Mouse (Mus musculus): ENCODE data around the gene Gm45062. TPM values are rescaled to one million over a fixed set of nuclear protein-coding genes. Genes with fewer than 3 reads are reported as not detected.

Gene Gm45062
- total and polyA plus RNA-seq, 3 experiments = 2.2 to 3.6 TPM; not detected in 1

DNA sequence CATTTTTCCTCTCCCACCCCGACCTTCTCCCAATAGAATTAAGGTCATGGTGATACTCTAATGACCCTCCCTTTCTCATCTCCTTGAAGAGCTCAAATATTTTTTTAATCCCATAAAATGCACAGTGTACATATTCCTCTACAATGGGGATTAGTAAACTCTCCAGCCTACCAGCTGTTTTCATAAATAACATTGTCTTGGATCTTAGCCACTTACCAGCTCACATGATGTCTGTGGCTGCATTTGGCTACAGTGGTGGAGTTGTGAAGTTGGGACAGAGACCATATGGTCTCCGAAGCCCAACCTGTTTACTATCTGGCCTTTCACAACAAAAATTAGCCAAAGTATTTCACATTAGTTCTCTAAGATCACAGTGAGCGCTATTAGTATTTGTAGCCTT lies 111.4 kb downstream of the Gm45062 start:
- Histone ChIP-seq H3K79me2 (ENCODE audit: control insufficient read depth, insufficient read depth, low read length, poor library complexity) (no peaks in the 10 kb centered on the region), H3K36me3 (ENCODE audit: control insufficient read depth in 1 of 2, insufficient read depth in 2 of 2, low read length in 2 of 2) (no peaks in the 10 kb centered on the region), H3K4me1 (ENCODE audit: control insufficient read depth in 1 of 2, insufficient read depth in 2 of 2, low read length in 2 of 2) (no peaks in the 10 kb centered on the region), H3K9ac (ENCODE audit: control insufficient read depth, low read depth, low read length, poor library complexity, severe bottlenecking) (no peak overlapping the region), H3K27me3 (ENCODE audit: control insufficient read depth in 1 of 2, insufficient read depth in 2 of 2, low read length in 2 of 2) (no peaks in the 10 kb centered on the region), H3K4me3 (ENCODE audit: control insufficient read depth in 1 of 2, insufficient read depth in 1 of 2, low read depth in 2 of 2, low read length in 2 of 2) (no peak overlapping the region), H3K27ac (ENCODE audit: control insufficient read depth, low read depth, low read length) (no peak overlapping the region), H3K9me3 (replicated peaks; ENCODE audit: insufficient read depth, low read length) (no peaks in the 10 kb centered on the region)
- no peak for DNase-seq (ENCODE audit: low read depth, low spot score)
- no peak for TF ChIP-seq MYC (IDR thresholded peaks at IDR 0.05; ENCODE audit: low read depth, low read length)
- TF ChIP-seq GATA1 (IDR thresholded peaks at IDR 0.05; ENCODE audit: low read depth, low read length) = no peak
- TF ChIP-seq USF2 (IDR thresholded peaks at IDR 0.05; ENCODE audit: borderline replicate concordance in 1 of 2, insufficient read depth in 1 of 2, low read depth in 1 of 2, low read length in 2 of 2) = no peak
- TF ChIP-seq SMC3 (IDR thresholded peaks at IDR 0.05; ENCODE audit: low read depth, low read length) = no peak
- no peak for TF ChIP-seq RAD21 (IDR thresholded peaks at IDR 0.05; ENCODE audit: low read depth, low read length)
- TF ChIP-seq NRF1 (IDR thresholded peaks at IDR 0.05; ENCODE audit: insufficient read depth, low read depth, low read length, poor library complexity, severe bottlenecking) = no peak
- TF ChIP-seq CTCF (IDR thresholded peaks at IDR 0.05 in 2 of 3, conservative IDR thresholded peaks at IDR 0.05 in 1 of 3; ENCODE audit: control insufficient read depth in 1 of 3, insufficient read depth in 1 of 3, low read depth in 2 of 3, low read length in 3 of 3, poor library complexity in 1 of 3, severe bottlenecking in 1 of 3) = no peak

DNA sequence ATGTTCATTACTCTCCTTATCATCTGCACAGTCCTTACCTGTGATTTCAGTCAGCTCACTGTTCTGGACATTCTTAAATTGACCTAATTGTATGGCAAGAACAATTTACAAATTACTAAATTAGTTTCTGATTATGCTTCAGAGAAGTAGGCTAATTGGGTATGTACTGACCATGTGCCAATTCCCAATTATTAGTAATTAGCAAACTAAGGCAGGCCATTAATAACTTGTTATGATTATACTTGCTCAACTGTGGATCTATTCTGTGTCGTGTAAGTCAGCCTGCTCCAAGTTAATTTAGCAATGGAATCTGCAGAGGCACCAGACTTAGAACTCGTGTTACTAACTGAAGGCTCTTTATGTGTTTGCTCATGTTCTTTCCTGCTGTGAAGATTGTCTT lies 113.8 kb downstream of the Gm45062 start:
- no peak for DNase-seq (ENCODE audit: low read depth, low spot score)
- Histone ChIP-seq H3K36me3 (ENCODE audit: control insufficient read depth in 1 of 2, insufficient read depth in 2 of 2, low read length in 2 of 2) (no peaks in the 10 kb centered on the region), H3K79me2 (ENCODE audit: control insufficient read depth, insufficient read depth, low read length, poor library complexity) (no peaks in the 10 kb centered on the region), H3K9me3 (replicated peaks; ENCODE audit: insufficient read depth, low read length) (no peaks in the 10 kb centered on the region), H3K27me3 (ENCODE audit: control insufficient read depth in 1 of 2, insufficient read depth in 2 of 2, low read length in 2 of 2) (no peaks in the 10 kb centered on the region), H3K4me3 (ENCODE audit: control insufficient read depth in 1 of 2, insufficient read depth in 1 of 2, low read depth in 2 of 2, low read length in 2 of 2) (no peak overlapping the region), H3K9ac (ENCODE audit: control insufficient read depth, low read depth, low read length, poor library complexity, severe bottlenecking) (no peak overlapping the region), H3K4me1 (ENCODE audit: control insufficient read depth in 1 of 2, insufficient read depth in 2 of 2, low read length in 2 of 2) (no peaks in the 10 kb centered on the region), H3K27ac (ENCODE audit: control insufficient read depth, low read depth, low read length) (no peak overlapping the region)
- TF ChIP-seq ELF1 (IDR thresholded peaks at IDR 0.05; ENCODE audit: low read depth, low read length) (no peak), ZC3H11A (IDR thresholded peaks at IDR 0.05; ENCODE audit: low read depth, low read length) (no peak), ZKSCAN1 (IDR thresholded peaks at IDR 0.05; ENCODE audit: low read depth, low read length) (no peak), CTCF (IDR thresholded peaks at IDR 0.05 in 2 of 3, conservative IDR thresholded peaks at IDR 0.05 in 1 of 3; ENCODE audit: control insufficient read depth in 1 of 3, insufficient read depth in 1 of 3, low read depth in 2 of 3, low read length in 3 of 3, poor library complexity in 1 of 3, severe bottlenecking in 1 of 3) (no peak), EP300 (IDR thresholded peaks at IDR 0.05; ENCODE audit: low read depth in 1 of 2, low read length in 2 of 2) (no peak), SIN3A (IDR thresholded peaks at IDR 0.05; ENCODE audit: low read length) (no peak), TCF12 (IDR thresholded peaks at IDR 0.05; ENCODE audit: low read depth, low read length) (no peak), JUND (IDR thresholded peaks at IDR 0.05; ENCODE audit: low read depth, low read length) (no peak), MAX (IDR thresholded peaks at IDR 0.05; ENCODE audit: low read length) (no peak), POLR2AphosphoS5 (IDR thresholded peaks at IDR 0.05; ENCODE audit: borderline replicate concordance, low read depth, low read length) (no peak), TAL1 (IDR thresholded peaks at IDR 0.05; ENCODE audit: low read length) (no peak), NRF1 (IDR thresholded peaks at IDR 0.05; ENCODE audit: insufficient read depth, low read depth, low read length, poor library complexity, severe bottlenecking) (no peak), RAD21 (IDR thresholded peaks at IDR 0.05; ENCODE audit: low read depth, low read length) (no peak), MXI1 (IDR thresholded peaks at IDR 0.05; ENCODE audit: low read depth, low read length) (no peak), TBP (IDR thresholded peaks at IDR 0.05; ENCODE audit: low read depth, low read length) (no peak)
